Mouse (Mus musculus): ENCODE results near the gene Tc2n. TPM values are rescaled to one million over a fixed set of nuclear protein-coding genes. Genes with fewer than 3 reads are reported as not detected.

Tc2n gene
- polyA plus RNA-seq (2015; fragmentation: Nextera tagmentation; extraction: Ambion mirVana) = 0.80 TPM in 2 replicates

GRCm38 (mm10) chr12:101718054-101718754 is at the start of gene Tc2n:
Gene Tc2n (minus strand): TSS chr12:101718523.
- peak within 1 kb of the TSS; percentile 61 for H3K9ac ChIP-seq (replicated peaks; ENCODE audit: low read length)
- no peaks in the 10 kb centered on the region for H3K9me3 ChIP-seq (ENCODE audit: low read length)
- peaks cover 3% of the 10 kb centered on the region; the same call in 1 of the 2 replicates for H3K4me1 ChIP-seq (ENCODE audit: insufficient read depth, low read length)
- peaks cover 2% of the 10 kb centered on the region; the same call in 1 of the 2 replicates for H3K27me3 ChIP-seq (ENCODE audit: insufficient read depth, low read length)
- peak within 1 kb of the TSS; percentile 99 for H3K4me2 ChIP-seq (replicated peaks; ENCODE audit: low read depth, low read length)
- WGBS = under 1% methylated on average over 58 of the region's 75 CpGs
- peak within 1 kb of the TSS; percentile 73 for H3K4me3 ChIP-seq (ENCODE audit: low read length)
- no peaks in the 10 kb centered on the region for H3K36me3 ChIP-seq (ENCODE audit: insufficient read depth, low read length)
- H3K27ac ChIP-seq (ENCODE audit: low read length) = no peak within 1 kb of the TSS
- peak; percentile 99 for ATAC-seq (ENCODE audit: low FRiP score, low TSS enrichment)

GRCm38 (mm10) chr12:101767306-101768053 is 49.2 kb upstream of the Tc2n start:
- no peaks in the 10 kb centered on the region for H3K36me3 ChIP-seq (ENCODE audit: insufficient read depth, low read length)
- H3K4me2 ChIP-seq (replicated peaks; ENCODE audit: low read depth, low read length) = no peak overlapping the region
- no peaks in the 10 kb centered on the region; the same call in 1 of the 2 replicates for H3K4me1 ChIP-seq (ENCODE audit: insufficient read depth, low read length)
- 0 out of 2 replicates have a peak, but pooled peaks have one; percentile 26 for ATAC-seq (ENCODE audit: low FRiP score, low TSS enrichment)
- H3K4me3 ChIP-seq (ENCODE audit: low read length) = no peak overlapping the region
- H3K9me3 ChIP-seq (ENCODE audit: low read length) = no peaks in the 10 kb centered on the region
- no peak overlapping the region; the same call in 1 of the 2 replicates for H3K27ac ChIP-seq (ENCODE audit: low read length)
- H3K27me3 ChIP-seq (ENCODE audit: insufficient read depth, low read length) = no peaks in the 10 kb centered on the region
- H3K9ac ChIP-seq (replicated peaks; ENCODE audit: low read length) = no peak overlapping the region
- WGBS = 46% methylated on average over 9 of the region's 9 CpGs

- WGBS = 85% methylated on average over 3 of the region's 3 CpGs
- no peaks in the 10 kb centered on the region for H3K36me3 ChIP-seq (ENCODE audit: insufficient read depth, low read length)
- H3K4me2 ChIP-seq (replicated peaks; ENCODE audit: low read depth, low read length) = no peak overlapping the region
- H3K9ac ChIP-seq (replicated peaks; ENCODE audit: low read length) = no peak overlapping the region
- H3K27me3 ChIP-seq (ENCODE audit: insufficient read depth, low read length) = no peaks in the 10 kb centered on the region
- ATAC-seq (ENCODE audit: low FRiP score, low TSS enrichment) = 0 out of 2 replicates have a peak, but pooled peaks have one; percentile 17
- H3K27ac ChIP-seq (ENCODE audit: low read length) = no peak overlapping the region
- no peaks in the 10 kb centered on the region; the same call in 1 of the 2 replicates for H3K4me1 ChIP-seq (ENCODE audit: insufficient read depth, low read length)
- H3K4me3 ChIP-seq (ENCODE audit: low read length) = no peak overlapping the region
- no peaks in the 10 kb centered on the region for H3K9me3 ChIP-seq (ENCODE audit: low read length)
Observed at GRCm38 (mm10) chr12:101766228-101766852, 48.0 kb upstream of the Tc2n start.

GRCm38 (mm10) chr12:101764870-101765269 is 46.5 kb upstream of the Tc2n start:
- no peak for ATAC-seq (ENCODE audit: low FRiP score, low TSS enrichment)

GRCm38 (mm10) chr12:101763065-101763464 is 44.7 kb upstream of the Tc2n start:
- Histone ChIP-seq H3K27ac (ENCODE audit: low read length) (no peak overlapping the region), H3K9ac (replicated peaks; ENCODE audit: low read length) (no peak overlapping the region), H3K4me1 (ENCODE audit: insufficient read depth, low read length) (peaks cover 5% of the 10 kb centered on the region; the same call in 1 of the 2 replicates), H3K27me3 (ENCODE audit: insufficient read depth, low read length) (no peaks in the 10 kb centered on the region), H3K36me3 (ENCODE audit: insufficient read depth, low read length) (no peaks in the 10 kb centered on the region), H3K9me3 (ENCODE audit: low read length) (no peaks in the 10 kb centered on the region), H3K4me2 (replicated peaks; ENCODE audit: low read depth, low read length) (no peak overlapping the region), H3K4me3 (ENCODE audit: low read length) (no peak overlapping the region)
- ATAC-seq (ENCODE audit: low FRiP score, low TSS enrichment) = no peak
- 45% methylated on average over 3 of the region's 3 CpGs for WGBS

More at GRCm38 (mm10) chr12:101764870-101765269, 46.5 kb upstream of the Tc2n start:
- Histone ChIP-seq H3K9ac (replicated peaks; ENCODE audit: low read length) (no peak overlapping the region), H3K27me3 (ENCODE audit: insufficient read depth, low read length) (no peaks in the 10 kb centered on the region), H3K36me3 (ENCODE audit: insufficient read depth, low read length) (no peaks in the 10 kb centered on the region), H3K4me1 (ENCODE audit: insufficient read depth, low read length) (no peaks in the 10 kb centered on the region; the same call in 1 of the 2 replicates), H3K27ac (ENCODE audit: low read length) (no peak overlapping the region), H3K4me2 (replicated peaks; ENCODE audit: low read depth, low read length) (no peak overlapping the region), H3K4me3 (ENCODE audit: low read length) (no peak overlapping the region), H3K9me3 (ENCODE audit: low read length) (no peaks in the 10 kb centered on the region)
- WGBS = 73% methylated on average over 5 of the region's 5 CpGs

- Histone ChIP-seq H3K4me1 (ENCODE audit: insufficient read depth, low read length) (peaks cover 5% of the 10 kb centered on the region; the same call in 1 of the 2 replicates), H3K36me3 (ENCODE audit: insufficient read depth, low read length) (no peaks in the 10 kb centered on the region), H3K27me3 (ENCODE audit: insufficient read depth, low read length) (no peaks in the 10 kb centered on the region), H3K4me3 (ENCODE audit: low read length) (no peak overlapping the region), H3K4me2 (replicated peaks; ENCODE audit: low read depth, low read length) (no peak overlapping the region), H3K27ac (ENCODE audit: low read length) (no peak overlapping the region), H3K9me3 (ENCODE audit: low read length) (no peaks in the 10 kb centered on the region), H3K9ac (replicated peaks; ENCODE audit: low read length) (no peak overlapping the region)
- no peak for ATAC-seq (ENCODE audit: low FRiP score, low TSS enrichment)
- 84% methylated on average over 5 of the region's 5 CpGs for WGBS
Observed at GRCm38 (mm10) chr12:101762054-101762453, 43.7 kb upstream of the Tc2n start.

- ATAC-seq (ENCODE audit: low FRiP score, low TSS enrichment) = no peak
- Histone ChIP-seq H3K9me3 (ENCODE audit: low read length) (no peaks in the 10 kb centered on the region), H3K4me2 (replicated peaks; ENCODE audit: low read depth, low read length) (no peak overlapping the region), H3K27ac (ENCODE audit: low read length) (peak overlapping the region; percentile 35; the same call in 1 of the 2 replicates), H3K9ac (replicated peaks; ENCODE audit: low read length) (no peak overlapping the region), H3K36me3 (ENCODE audit: insufficient read depth, low read length) (no peaks in the 10 kb centered on the region), H3K4me3 (ENCODE audit: low read length) (no peak overlapping the region), H3K27me3 (ENCODE audit: insufficient read depth, low read length) (no peaks in the 10 kb centered on the region), H3K4me1 (ENCODE audit: insufficient read depth, low read length) (peaks cover 5% of the 10 kb centered on the region; the same call in 1 of the 2 replicates)
- 48% methylated on average over 6 of the region's 6 CpGs for WGBS
Observed at GRCm38 (mm10) chr12:101759440-101760045, 41.2 kb upstream of the Tc2n start.

GRCm38 (mm10) chr12:101758698-101759097 is 40.4 kb upstream of the Tc2n start:
- Histone ChIP-seq H3K27ac (ENCODE audit: low read length) (no peak overlapping the region; the same call in 1 of the 2 replicates), H3K4me3 (ENCODE audit: low read length) (no peak overlapping the region)
- ATAC-seq (ENCODE audit: low FRiP score, low TSS enrichment) = no peak

GRCm38 (mm10) chr12:101742375-101742774 is 24.1 kb upstream of the Tc2n start:
- peaks cover 7% of the 10 kb centered on the region; the same call in 1 of the 2 replicates for H3K4me1 ChIP-seq (ENCODE audit: insufficient read depth, low read length)
- no peaks in the 10 kb centered on the region for H3K27me3 ChIP-seq (ENCODE audit: insufficient read depth, low read length)
- ATAC-seq (ENCODE audit: low FRiP score, low TSS enrichment) = no peak
- no peak overlapping the region for H3K4me2 ChIP-seq (replicated peaks; ENCODE audit: low read depth, low read length)
- no peak overlapping the region for H3K9ac ChIP-seq (replicated peaks; ENCODE audit: low read length)
- H3K36me3 ChIP-seq (ENCODE audit: insufficient read depth, low read length) = no peaks in the 10 kb centered on the region
- no peak overlapping the region for H3K27ac ChIP-seq (ENCODE audit: low read length)
- WGBS = 62% methylated on average over 2 of the region's 2 CpGs
- no peak overlapping the region for H3K4me3 ChIP-seq (ENCODE audit: low read length)
- no peaks in the 10 kb centered on the region for H3K9me3 ChIP-seq (ENCODE audit: low read length)

More at GRCm38 (mm10) chr12:101758698-101759097, 40.4 kb upstream of the Tc2n start:
- H3K9ac ChIP-seq (replicated peaks; ENCODE audit: low read length) = no peak overlapping the region
- H3K27me3 ChIP-seq (ENCODE audit: insufficient read depth, low read length) = no peaks in the 10 kb centered on the region
- H3K4me2 ChIP-seq (replicated peaks; ENCODE audit: low read depth, low read length) = no peak overlapping the region
- H3K36me3 ChIP-seq (ENCODE audit: insufficient read depth, low read length) = no peaks in the 10 kb centered on the region
- H3K9me3 ChIP-seq (ENCODE audit: low read length) = no peaks in the 10 kb centered on the region
- H3K4me1 ChIP-seq (ENCODE audit: insufficient read depth, low read length) = peaks cover 5% of the 10 kb centered on the region; the same call in 1 of the 2 replicates
